Mouse (Mus musculus): ENCODE measurements around the gene Prr14. TPM values are rescaled to one million over a fixed set of nuclear protein-coding genes. Genes with fewer than 3 reads are reported as not detected.

Gene Prr14
- polyA plus RNA-seq, 1 experiment from 2014 or later = 16.0 TPM

GRCm38 (mm10) chr7:127511808-127512230 is 52.4 kb downstream of the Prr14 start, which contains the start of gene Srcap:
Srcap (plus strand) TSS chr7:127511983.
- Histone ChIP-seq H3K9me3 (ENCODE audit: low read length) (no peaks in the 10 kb centered on the region), H3K4me1 (ENCODE audit: insufficient read depth) (peaks cover 9% of the 10 kb centered on the region), H3K27ac (ENCODE audit: low read depth) (peak within 1 kb of the TSS; percentile 98), H3K9ac (replicated peaks) (peak within 1 kb of the TSS; percentile 96), H3K27me3 (ENCODE audit: insufficient read depth, low read length) (no peaks in the 10 kb centered on the region), H3K4me3 (ENCODE audit: low read depth, low read length) (peak within 1 kb of the TSS; percentile 97), H3K36me3 (replicated peaks; ENCODE audit: insufficient read depth, low read length) (peaks cover 19% of the 10 kb centered on the region), H3K4me2 (ENCODE audit: low read depth, low read length) (peak within 1 kb of the TSS; percentile 92)
- DNase-seq = peak; percentile 97
- TF ChIP-seq EP300 (IDR thresholded peaks at IDR 0.05; ENCODE audit: low read depth) (peak; percentile 84), CTCF (IDR thresholded peaks at IDR 0.05; ENCODE audit: low read depth) (no peak)
- peak; percentile 94 for ATAC-seq
- under 1% methylated on average over 33 of the region's 37 CpGs for WGBS (ENCODE audit: insufficient replicate concordance)

- Histone ChIP-seq H3K4me1 (ENCODE audit: insufficient read depth) (peaks cover 9% of the 10 kb centered on the region), H3K4me2 (ENCODE audit: low read depth, low read length) (peak overlapping the region; percentile 92), H3K27me3 (ENCODE audit: insufficient read depth, low read length) (no peaks in the 10 kb centered on the region), H3K27ac (ENCODE audit: low read depth) (peak overlapping the region; percentile 98), H3K9me3 (ENCODE audit: low read length) (no peaks in the 10 kb centered on the region), H3K9ac (replicated peaks) (peak overlapping the region; percentile 96), H3K36me3 (replicated peaks; ENCODE audit: insufficient read depth, low read length) (peaks cover 25% of the 10 kb centered on the region), H3K4me3 (ENCODE audit: low read depth, low read length) (peak overlapping the region; percentile 97)
- peak; percentile 74; the same call in 1 of the 2 replicates for TF ChIP-seq EP300 (IDR thresholded peaks at IDR 0.05; ENCODE audit: low read depth)
- TF ChIP-seq CTCF (IDR thresholded peaks at IDR 0.05; ENCODE audit: low read depth) = no peak
- peak; percentile 95 for DNase-seq
- peak; percentile 86 for ATAC-seq
- under 1% methylated on average over 58 of the region's 93 CpGs for WGBS (ENCODE audit: insufficient replicate concordance)
Measured at GRCm38 (mm10) chr7:127512231-127513015, 53.0 kb downstream of the Prr14 start.

- H3K9me3 ChIP-seq (ENCODE audit: low read length) = no peaks in the 10 kb centered on the region
- TF ChIP-seq EP300 (IDR thresholded peaks at IDR 0.05; ENCODE audit: low read depth) = no peak
- H3K36me3 ChIP-seq (replicated peaks; ENCODE audit: insufficient read depth, low read length) = peaks cover 29% of the 10 kb centered on the region
- H3K27me3 ChIP-seq (ENCODE audit: insufficient read depth, low read length) = no peaks in the 10 kb centered on the region
- WGBS (ENCODE audit: insufficient replicate concordance) = 19% methylated on average over 8 of the region's 8 CpGs
- DNase-seq = no peak
- ATAC-seq = no peak
- H3K4me3 ChIP-seq (ENCODE audit: low read depth, low read length) = peak overlapping the region; percentile 97
- peak overlapping the region; percentile 96 for H3K9ac ChIP-seq (replicated peaks)
- peak overlapping the region; percentile 98 for H3K27ac ChIP-seq (ENCODE audit: low read depth)
- H3K4me2 ChIP-seq (ENCODE audit: low read depth, low read length) = peak overlapping the region; percentile 92
- H3K4me1 ChIP-seq (ENCODE audit: insufficient read depth) = peaks cover 9% of the 10 kb centered on the region
Measured at GRCm38 (mm10) chr7:127513016-127513390, 53.6 kb downstream of the Prr14 start.

- Histone ChIP-seq H3K4me3 (ENCODE audit: low read depth, low read length) (peak overlapping the region; percentile 97), H3K36me3 (replicated peaks; ENCODE audit: insufficient read depth, low read length) (peaks cover 37% of the 10 kb centered on the region), H3K27me3 (ENCODE audit: insufficient read depth, low read length) (no peaks in the 10 kb centered on the region), H3K9me3 (ENCODE audit: low read length) (no peaks in the 10 kb centered on the region), H3K27ac (ENCODE audit: low read depth) (peak overlapping the region; percentile 98), H3K9ac (replicated peaks) (0 out of 2 replicates have a peak overlapping the region, but pooled peaks have one; percentile 8), H3K4me1 (ENCODE audit: insufficient read depth) (peaks cover 9% of the 10 kb centered on the region), H3K4me2 (ENCODE audit: low read depth, low read length) (peak overlapping the region; percentile 92)
- ATAC-seq = no peak
- no peak for TF ChIP-seq CTCF (IDR thresholded peaks at IDR 0.05; ENCODE audit: low read depth)
- TF ChIP-seq EP300 (IDR thresholded peaks at IDR 0.05; ENCODE audit: low read depth) = no peak
- 65% methylated on average over 3 of the region's 3 CpGs for WGBS (ENCODE audit: insufficient replicate concordance)
- DNase-seq = no peak
Measured at GRCm38 (mm10) chr7:127513781-127514180, 54.4 kb downstream of the Prr14 start.

GRCm38 (mm10) chr7:127515846-127516245 is 56.4 kb downstream of the Prr14 start:
- WGBS (ENCODE audit: insufficient replicate concordance) = 89% methylated on average over 7 of the region's 7 CpGs
- Histone ChIP-seq H3K27me3 (ENCODE audit: insufficient read depth, low read length) (no peaks in the 10 kb centered on the region), H3K4me2 (ENCODE audit: low read depth, low read length) (no peak overlapping the region), H3K9me3 (ENCODE audit: low read length) (no peaks in the 10 kb centered on the region), H3K27ac (ENCODE audit: low read depth) (no peak overlapping the region), H3K9ac (replicated peaks) (no peak overlapping the region), H3K4me1 (ENCODE audit: insufficient read depth) (peaks cover 9% of the 10 kb centered on the region), H3K4me3 (ENCODE audit: low read depth, low read length) (no peak overlapping the region), H3K36me3 (replicated peaks; ENCODE audit: insufficient read depth, low read length) (peaks cover 52% of the 10 kb centered on the region)
- no peak for ATAC-seq
- TF ChIP-seq CTCF (IDR thresholded peaks at IDR 0.05; ENCODE audit: low read depth) (no peak), EP300 (IDR thresholded peaks at IDR 0.05; ENCODE audit: low read depth) (no peak)
- DNase-seq = no peak

GRCm38 (mm10) chr7:127516344-127516743 is 56.9 kb downstream of the Prr14 start:
- Histone ChIP-seq H3K4me2 (ENCODE audit: low read depth, low read length) (no peak overlapping the region), H3K4me3 (ENCODE audit: low read depth, low read length) (no peak overlapping the region), H3K9me3 (ENCODE audit: low read length) (no peaks in the 10 kb centered on the region), H3K4me1 (ENCODE audit: insufficient read depth) (peaks cover 9% of the 10 kb centered on the region), H3K27me3 (ENCODE audit: insufficient read depth, low read length) (no peaks in the 10 kb centered on the region), H3K36me3 (replicated peaks; ENCODE audit: insufficient read depth, low read length) (peaks cover 57% of the 10 kb centered on the region), H3K9ac (replicated peaks) (no peak overlapping the region), H3K27ac (ENCODE audit: low read depth) (no peak overlapping the region)
- ATAC-seq (no peak), DNase-seq (no peak)
- no peak for TF ChIP-seq CTCF (IDR thresholded peaks at IDR 0.05; ENCODE audit: low read depth)
- no peak for TF ChIP-seq EP300 (IDR thresholded peaks at IDR 0.05; ENCODE audit: low read depth)
- WGBS (ENCODE audit: insufficient replicate concordance) = 89% methylated on average over 6 of the region's 7 CpGs

Data from liver, postnatal 0 days (tissue).